Mouse (Mus musculus): Measurements from ENCODE around the gene Dgki. TPM values are rescaled to one million over a fixed set of nuclear protein-coding genes. Genes with fewer than 3 reads are reported as not detected.

Gene Dgki
- total RNA-seq, 1 experiment: 0.94 TPM

- Histone ChIP-seq H3K4me3 (ENCODE audit: insufficient read depth in 1 of 2, low read depth in 1 of 2, low read length in 2 of 2, poor library complexity in 1 of 2, severe bottlenecking in 1 of 2) (no peak overlapping the region), H3K4me1 (ENCODE audit: control insufficient read depth in 2 of 2, insufficient read depth in 2 of 2, low read length in 2 of 2, poor library complexity in 1 of 2) (no peaks in the 10 kb centered on the region), H3K9me3 (ENCODE audit: control insufficient read depth, insufficient read depth, low read depth, low read length) (no peaks in the 10 kb centered on the region), H3K27ac (ENCODE audit: insufficient read depth, low read depth, low read length, poor library complexity, severe bottlenecking) (no peak overlapping the region), H3K9ac (ENCODE audit: insufficient read depth, low read depth, low read length, poor library complexity, severe bottlenecking) (no peak overlapping the region), H3K36me3 (ENCODE audit: control insufficient read depth, insufficient read depth, low read length, poor library complexity, severe bottlenecking) (no peaks in the 10 kb centered on the region)
- DNase-seq (ENCODE audit: low read depth, low spot score): no peak
- in situ Hi-C loops (cut with MboI; ENCODE audit: low sequenced_read_pairs in 2 of 2, unreplicated experiment in 2 of 2): no loop called here
- TF ChIP-seq ZC3H11A (IDR thresholded peaks at IDR 0.05; ENCODE audit: borderline replicate concordance, low read depth, low read length) (no peak), CHD2 (IDR thresholded peaks at IDR 0.05; ENCODE audit: low read depth, low read length) (no peak), HCFC1 (IDR thresholded peaks at IDR 0.05; ENCODE audit: borderline replicate concordance, insufficient read depth, low read length) (no peak), ZNF384 (IDR thresholded peaks at IDR 0.05; ENCODE audit: low read depth, low read length) (no peak), MAFK (IDR thresholded peaks at IDR 0.05; ENCODE audit: insufficient read depth, low read depth, low read length) (no peak)
Observed at GRCm38 (mm10) chr6:37016046-37016445, 283.9 kb downstream of the Dgki start.

- no peak overlapping the region for H3K9ac ChIP-seq (ENCODE audit: insufficient read depth, low read depth, low read length, poor library complexity, severe bottlenecking)
- H3K36me3 ChIP-seq (ENCODE audit: control insufficient read depth, insufficient read depth, low read length, poor library complexity, severe bottlenecking): no peaks in the 10 kb centered on the region
- TF ChIP-seq ZNF384 (IDR thresholded peaks at IDR 0.05; ENCODE audit: low read depth, low read length): no peak
- no peak for TF ChIP-seq ZC3H11A (IDR thresholded peaks at IDR 0.05; ENCODE audit: borderline replicate concordance, low read depth, low read length)
- TF ChIP-seq HCFC1 (IDR thresholded peaks at IDR 0.05; ENCODE audit: borderline replicate concordance, insufficient read depth, low read length): no peak
- TF ChIP-seq CHD2 (IDR thresholded peaks at IDR 0.05; ENCODE audit: low read depth, low read length): no peak
- TF ChIP-seq MAFK (IDR thresholded peaks at IDR 0.05; ENCODE audit: insufficient read depth, low read depth, low read length): no peak
- no peak for DNase-seq (ENCODE audit: low read depth, low spot score)
- H3K27ac ChIP-seq (ENCODE audit: insufficient read depth, low read depth, low read length, poor library complexity, severe bottlenecking): no peak overlapping the region
- H3K9me3 ChIP-seq (ENCODE audit: control insufficient read depth, insufficient read depth, low read depth, low read length): no peaks in the 10 kb centered on the region
- in situ Hi-C loops (cut with MboI; ENCODE audit: low sequenced_read_pairs in 2 of 2, unreplicated experiment in 2 of 2): no loop called here
- H3K4me1 ChIP-seq (ENCODE audit: control insufficient read depth in 2 of 2, insufficient read depth in 2 of 2, low read length in 2 of 2, poor library complexity in 1 of 2): no peaks in the 10 kb centered on the region
- no peak overlapping the region for H3K4me3 ChIP-seq (ENCODE audit: insufficient read depth in 1 of 2, low read depth in 1 of 2, low read length in 2 of 2, poor library complexity in 1 of 2, severe bottlenecking in 1 of 2)
Observed at GRCm38 (mm10) chr6:37011597-37011996, 288.4 kb downstream of the Dgki start.

DNA sequence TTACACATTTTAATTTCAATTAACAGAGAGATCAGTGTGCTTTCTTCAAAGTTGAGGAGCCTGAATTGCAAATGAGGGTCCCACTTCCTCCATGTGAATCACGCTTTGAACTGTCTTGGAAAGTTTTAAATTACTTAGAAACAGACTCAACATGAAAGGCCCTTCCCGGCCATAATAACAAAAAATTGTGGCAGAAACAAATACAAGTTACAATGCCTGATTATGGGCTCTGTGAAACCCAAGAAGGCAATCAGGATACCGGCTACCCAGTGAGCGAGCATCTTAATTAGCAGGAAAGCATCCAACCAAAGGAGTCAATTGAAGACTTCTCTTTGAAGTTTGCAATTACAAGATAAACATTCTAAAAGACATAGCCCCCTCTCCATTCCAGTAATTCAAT, 292.4 kb downstream of the Dgki start:
- Histone ChIP-seq H3K36me3 (ENCODE audit: control insufficient read depth, insufficient read depth, low read length, poor library complexity, severe bottlenecking) (no peaks in the 10 kb centered on the region), H3K9me3 (ENCODE audit: control insufficient read depth, insufficient read depth, low read depth, low read length) (no peaks in the 10 kb centered on the region), H3K9ac (ENCODE audit: insufficient read depth, low read depth, low read length, poor library complexity, severe bottlenecking) (no peak overlapping the region), H3K4me1 (ENCODE audit: control insufficient read depth in 2 of 2, insufficient read depth in 2 of 2, low read length in 2 of 2, poor library complexity in 1 of 2) (no peaks in the 10 kb centered on the region), H3K4me3 (ENCODE audit: insufficient read depth in 1 of 2, low read depth in 1 of 2, low read length in 2 of 2, poor library complexity in 1 of 2, severe bottlenecking in 1 of 2) (no peak overlapping the region), H3K27ac (ENCODE audit: insufficient read depth, low read depth, low read length, poor library complexity, severe bottlenecking) (no peak overlapping the region)
- in situ Hi-C loops (cut with MboI; ENCODE audit: low sequenced_read_pairs in 2 of 2, unreplicated experiment in 2 of 2): no loop called here
- no peak for TF ChIP-seq ZC3H11A (IDR thresholded peaks at IDR 0.05; ENCODE audit: borderline replicate concordance, low read depth, low read length)
- DNase-seq (ENCODE audit: low read depth, low spot score): no peak

DNA sequence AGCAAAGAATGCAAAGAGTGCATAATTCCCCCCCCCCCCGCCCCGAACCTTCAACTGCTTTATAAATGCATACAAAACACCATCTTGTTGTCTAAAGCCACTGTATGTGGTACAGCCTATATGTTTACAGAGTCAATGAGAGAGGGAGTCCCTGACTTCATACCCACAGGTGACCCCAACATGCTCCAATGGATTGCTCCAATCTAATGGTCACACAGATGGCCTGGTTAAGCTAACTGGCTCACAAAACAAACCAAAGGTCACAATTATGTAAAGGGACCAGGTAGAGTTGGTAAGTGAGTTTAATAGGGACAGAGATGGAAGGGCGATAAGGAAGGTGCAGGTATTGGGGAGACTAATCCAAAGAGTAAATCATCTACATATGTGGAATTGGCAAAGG, 295.1 kb downstream of the Dgki start:
- in situ Hi-C loops (cut with MboI; ENCODE audit: low sequenced_read_pairs in 2 of 2, unreplicated experiment in 2 of 2): no loop called here
- H3K27ac ChIP-seq (ENCODE audit: insufficient read depth, low read depth, low read length, poor library complexity, severe bottlenecking): no peak overlapping the region
- DNase-seq (ENCODE audit: low read depth, low spot score): no peak
- TF ChIP-seq ZC3H11A (IDR thresholded peaks at IDR 0.05; ENCODE audit: borderline replicate concordance, low read depth, low read length) (no peak), HCFC1 (IDR thresholded peaks at IDR 0.05; ENCODE audit: borderline replicate concordance, insufficient read depth, low read length) (no peak), CHD2 (IDR thresholded peaks at IDR 0.05; ENCODE audit: low read depth, low read length) (no peak), MAFK (IDR thresholded peaks at IDR 0.05; ENCODE audit: insufficient read depth, low read depth, low read length) (no peak), ZNF384 (IDR thresholded peaks at IDR 0.05; ENCODE audit: low read depth, low read length) (no peak)
- H3K36me3 ChIP-seq (ENCODE audit: control insufficient read depth, insufficient read depth, low read length, poor library complexity, severe bottlenecking): no peaks in the 10 kb centered on the region
- H3K9me3 ChIP-seq (ENCODE audit: control insufficient read depth, insufficient read depth, low read depth, low read length): no peaks in the 10 kb centered on the region
- no peaks in the 10 kb centered on the region for H3K4me1 ChIP-seq (ENCODE audit: control insufficient read depth in 2 of 2, insufficient read depth in 2 of 2, low read length in 2 of 2, poor library complexity in 1 of 2)
- no peak overlapping the region for H3K4me3 ChIP-seq (ENCODE audit: insufficient read depth in 1 of 2, low read depth in 1 of 2, low read length in 2 of 2, poor library complexity in 1 of 2, severe bottlenecking in 1 of 2)
- no peak overlapping the region for H3K9ac ChIP-seq (ENCODE audit: insufficient read depth, low read depth, low read length, poor library complexity, severe bottlenecking)

- H3K9me3 ChIP-seq (ENCODE audit: control insufficient read depth, insufficient read depth, low read depth, low read length): no peaks in the 10 kb centered on the region
- no peak overlapping the region for H3K4me3 ChIP-seq (ENCODE audit: insufficient read depth in 1 of 2, low read depth in 1 of 2, low read length in 2 of 2, poor library complexity in 1 of 2, severe bottlenecking in 1 of 2)
- no peaks in the 10 kb centered on the region for H3K36me3 ChIP-seq (ENCODE audit: control insufficient read depth, insufficient read depth, low read length, poor library complexity, severe bottlenecking)
- in situ Hi-C loops (cut with MboI; ENCODE audit: low sequenced_read_pairs in 2 of 2, unreplicated experiment in 2 of 2): no loop called here
- H3K9ac ChIP-seq (ENCODE audit: insufficient read depth, low read depth, low read length, poor library complexity, severe bottlenecking): no peak overlapping the region
- no peak for TF ChIP-seq ZC3H11A (IDR thresholded peaks at IDR 0.05; ENCODE audit: borderline replicate concordance, low read depth, low read length)
- TF ChIP-seq HCFC1 (IDR thresholded peaks at IDR 0.05; ENCODE audit: borderline replicate concordance, insufficient read depth, low read length): no peak
- no peak for TF ChIP-seq MAFK (IDR thresholded peaks at IDR 0.05; ENCODE audit: insufficient read depth, low read depth, low read length)
- no peak for TF ChIP-seq ZNF384 (IDR thresholded peaks at IDR 0.05; ENCODE audit: low read depth, low read length)
- no peak for TF ChIP-seq CHD2 (IDR thresholded peaks at IDR 0.05; ENCODE audit: low read depth, low read length)
- no peak overlapping the region for H3K27ac ChIP-seq (ENCODE audit: insufficient read depth, low read depth, low read length, poor library complexity, severe bottlenecking)
- DNase-seq (ENCODE audit: low read depth, low spot score): no peak
- no peaks in the 10 kb centered on the region for H3K4me1 ChIP-seq (ENCODE audit: control insufficient read depth in 2 of 2, insufficient read depth in 2 of 2, low read length in 2 of 2, poor library complexity in 1 of 2)
Observed at GRCm38 (mm10) chr6:37003235-37003634, 296.7 kb downstream of the Dgki start.

All from ES-E14 (cell line).